Mouse (Mus musculus) erythroblast, embryonic 14.5 days (primary cell): ENCODE data around the gene Xpnpep1.

ENCODE experiments used
- GATA1 ChIP-seq: IDR thresholded peaks from 2 replicates; pipeline ENCODE4 v1.6.1; 2012; ENCODE audit warnings: low read length, inconsistent platforms, mixed read lengths
- TAL1 ChIP-seq: IDR thresholded peaks from 3 replicates; pipeline ENCODE4 v1.6.1; 2012; ENCODE audit warnings: low read length, inconsistent platforms, mixed read lengths

GRCm38 (mm10) chr19:53057980-53058725 is 18.1 kb upstream of the Xpnpep1 start:
- TF ChIP-seq GATA1: no peak
- TF ChIP-seq TAL1: no peak
